Mouse (Mus musculus) heart, adult 9 months (tissue): ENCODE results near the gene Cmtr1.

Source experiments
- DNase-seq, 2 experiments: peaks; one replicate each; pipeline ENCODE4 v3.0.0; 2022; ENCODE audit warnings: low spot score in 2 of 2

Cmtr1 gene

GRCm38 (mm10) chr17:29732522-29732921, 72.1 kb downstream of the Cmtr1 start:
- no peak for DNase-seq

- no peak for DNase-seq
These were observed 76.1 kb downstream of the Cmtr1 start for GRCm38 (mm10) chr17:29736448-29737014.

GRCm38 (mm10) chr17:29737849-29738804, 77.7 kb downstream of the Cmtr1 start:
- no peak for DNase-seq

GRCm38 (mm10) chr17:29747466-29747865, 87.1 kb downstream of the Cmtr1 start:
- no peak for DNase-seq

GRCm38 (mm10) chr17:29754510-29754909, 94.1 kb downstream of the Cmtr1 start:
- DNase-seq: no peak
